Mouse (Mus musculus): ENCODE measurements at regions not wholly inside any gene's neighbourhood (a gene's known extent, or its start where the extent isn't known, plus 50 kb on each side); places are given as distances from the start of the nearest gene placed in this dataset.

DNA sequence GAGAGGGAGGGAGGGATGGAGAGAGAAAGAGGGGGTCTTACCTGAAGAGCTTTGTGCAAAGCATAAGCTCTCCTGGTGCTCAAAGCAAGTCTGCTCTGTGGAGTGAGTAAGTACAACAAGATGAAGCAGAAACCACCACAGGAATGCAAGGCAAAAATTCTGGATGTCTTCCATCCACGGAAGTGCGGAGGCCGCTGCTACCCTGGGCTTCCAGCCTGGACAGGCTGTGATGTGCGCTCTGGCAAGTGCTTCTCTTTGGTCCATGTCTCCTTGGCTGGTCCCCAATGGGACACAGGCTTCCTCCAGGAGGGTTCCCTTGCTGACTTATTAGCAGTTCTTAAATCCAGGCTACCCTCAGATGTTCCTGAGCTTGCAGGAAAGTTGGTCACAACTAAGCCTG, 61.7 kb upstream of the Spin1 start:
- no peak for DNase-seq (ENCODE audit: low read depth, low spot score)
- H3K27me3 ChIP-seq (ENCODE audit: control insufficient read depth, insufficient read depth, low read length, poor library complexity, severe bottlenecking), result no peaks in the 10 kb centered on the region
- H3K36me3 ChIP-seq (ENCODE audit: control insufficient read depth, insufficient read depth, low read length, poor library complexity, severe bottlenecking), result no peaks in the 10 kb centered on the region

DNA sequence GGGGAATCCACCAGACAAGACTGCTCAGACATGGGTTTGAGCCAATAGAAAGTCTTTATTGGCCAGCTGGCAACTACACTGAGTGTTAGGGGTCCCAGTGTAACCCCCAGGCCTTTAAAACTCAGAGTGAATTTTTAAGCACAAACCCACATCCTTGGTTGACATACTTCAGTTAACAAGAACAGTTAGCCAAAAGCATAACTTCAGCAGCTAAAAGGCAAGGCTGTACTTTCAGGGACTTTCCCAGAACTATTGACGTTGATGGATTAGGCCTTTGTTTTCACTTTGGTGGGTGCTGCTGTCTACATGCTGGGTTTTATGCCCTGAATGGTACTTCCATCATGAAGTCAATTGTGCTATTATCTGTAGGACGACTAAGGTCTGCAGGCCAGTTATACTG, 59.6 kb upstream of the Spin1 start:
- H3K36me3 ChIP-seq (ENCODE audit: control insufficient read depth, insufficient read depth, low read length, poor library complexity, severe bottlenecking), result no peaks in the 10 kb centered on the region
- no peak for DNase-seq (ENCODE audit: low read depth, low spot score)
- H3K27me3 ChIP-seq (ENCODE audit: control insufficient read depth, insufficient read depth, low read length, poor library complexity, severe bottlenecking), result no peaks in the 10 kb centered on the region

DNA sequence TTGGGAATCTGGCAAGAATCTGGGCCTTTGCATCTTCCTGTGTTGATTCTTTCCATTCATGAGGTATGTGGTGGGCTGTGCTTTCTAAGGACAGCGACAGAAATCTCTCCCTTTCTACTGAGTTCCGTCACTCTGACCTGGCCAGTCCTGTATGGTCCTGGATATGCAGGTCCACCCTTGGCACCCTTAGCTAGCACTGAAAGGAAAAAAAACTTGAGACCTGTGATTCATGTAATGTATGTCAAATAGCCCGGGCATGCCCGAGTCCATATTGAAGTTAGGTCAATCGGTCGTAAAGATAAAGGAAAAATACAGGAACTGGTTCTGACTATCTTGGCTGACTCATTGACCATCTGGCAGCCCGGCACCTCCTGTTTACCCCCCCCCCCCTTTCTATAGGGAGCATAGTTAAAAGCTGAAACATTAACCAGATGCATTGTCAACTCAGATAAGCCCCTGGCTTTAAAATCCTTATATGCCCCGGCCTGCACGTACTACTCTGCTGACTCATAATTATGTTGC, 57.7 kb upstream of the Spin1 start:
- no peak for DNase-seq (ENCODE audit: low read depth, low spot score)
- Histone ChIP-seq H3K27me3 (ENCODE audit: control insufficient read depth, insufficient read depth, low read length, poor library complexity, severe bottlenecking) (no peaks in the 10 kb centered on the region), H3K36me3 (ENCODE audit: control insufficient read depth, insufficient read depth, low read length, poor library complexity, severe bottlenecking) (no peaks in the 10 kb centered on the region)
